Mouse (Mus musculus) forebrain, postnatal 0 days (tissue): ENCODE data around the gene Gm49510. TPM values are rescaled to one million over a fixed set of nuclear protein-coding genes. Genes with fewer than 3 reads are reported as not detected.

ENCODE experiments used
- ATAC-seq: fragments of 200-750 bp; cut with Nextera tagmentation; 2 replicates; pipeline ENCODE4 v1.8.0; 2017; ENCODE audit warnings: mild to moderate bottlenecking, moderate library complexity
- DNase-seq: peaks from one replicate; pipeline ENCODE4 v3.0.0-alpha.2; 2015
- H3K27ac ChIP-seq: fragments of 300-500 bp; sonication (generic); 2 replicates; pipeline ENCODE4 v1.5.1; 2014; ENCODE audit warnings: low read depth, mild to moderate bottlenecking, antibody characterized with exemption, low read length, moderate library complexity, mixed read lengths
- H3K27me3 ChIP-seq: fragments of 300-500 bp; sonication (generic); 2 replicates; pipeline ENCODE4 v1.6.1; 2014; ENCODE audit warnings: mild to moderate bottlenecking, low read length, mixed read lengths; ENCODE audit not compliant: insufficient read depth
- H3K36me3 ChIP-seq: fragments of 300-500 bp; sonication (generic); 2 replicates; pipeline ENCODE4 v1.6.1; 2014; ENCODE audit warnings: mild to moderate bottlenecking, moderate library complexity; ENCODE audit not compliant: insufficient read depth
- H3K4me1 ChIP-seq: fragments of 300-500 bp; sonication (generic); 2 replicates; pipeline ENCODE4 v1.6.1; 2014; ENCODE audit warnings: antibody characterized with exemption; ENCODE audit not compliant: insufficient read depth
- H3K4me2 ChIP-seq: fragments of 300-500 bp; sonication (generic); 2 replicates; pipeline ENCODE4 v1.6.1; 2014; ENCODE audit warnings: low read depth, mild to moderate bottlenecking, moderate library complexity
- H3K4me3 ChIP-seq: fragments of 300-500 bp; sonication (generic); 2 replicates; pipeline ENCODE4 v1.5.1; 2014; ENCODE audit warnings: low read depth, low read length, mixed read lengths
- H3K9ac ChIP-seq: fragments of 300-500 bp; sonication (generic); 2 replicates; pipeline ENCODE4 v1.6.1; 2014; ENCODE audit warnings: mild to moderate bottlenecking
- H3K9me3 ChIP-seq: fragments of 300-500 bp; sonication (generic); 2 replicates; pipeline ENCODE4 v1.6.1; 2016; ENCODE audit warnings: low read length
- CTCF ChIP-seq: sonication (generic); IDR thresholded peaks from 2 replicates; pipeline ENCODE4 v1.5.1; 2016; ENCODE audit warnings: antibody characterized with exemption, control low read depth, low read depth
- WGBS: fragments of 180-500 bp; shearing (Covaris S2); extraction: QIAGEN DNeasy Blood & Tissue Kit; methylation state at CpG from one replicate; pipeline ENCODE4 v1.1.7; 2014; 5-methylcytosine and 5-hydroxymethylcytosine counted together
- polyA plus RNA-seq: library from polyadenylated mRNA; unstranded; fragments of >200 nt; fragmentation: Nextera tagmentation; extraction: Ambion mirVana; gene quantifications from 2 replicates; pipeline ENCODE4 v1.2.1, GENCODE M21; 2015
- total RNA-seq: library from RNA; depleted of rRNA; stranded (reverse); fragments of >200 nt; gene quantifications from 2 replicates; pipeline ENCODE4 v1.2.3, GENCODE M21; 2014

Gm49510 gene
- total and polyA plus RNA-seq, 2 experiments from 2014 or later, result not detected

GRCm38 (mm10) chr15:78901422-78901789 is 1.9 kb downstream of the Gm49510 start:
- WGBS, result 42% methylated on average over 8 of the region's 8 CpGs
- Histone ChIP-seq H3K27ac (no peak overlapping the region), H3K9me3 (no peaks in the 10 kb centered on the region), H3K9ac (no peak overlapping the region), H3K4me1 (no peaks in the 10 kb centered on the region), H3K4me3 (no peak overlapping the region), H3K27me3 (0 out of 2 replicates have a peak, but pooled peaks cover 4% of the 10 kb centered on the region), H3K36me3 (no peaks in the 10 kb centered on the region), H3K4me2 (no peak overlapping the region)
- TF ChIP-seq CTCF, result no peak
- DNase-seq, result no peak
- no peak for ATAC-seq

DNA sequence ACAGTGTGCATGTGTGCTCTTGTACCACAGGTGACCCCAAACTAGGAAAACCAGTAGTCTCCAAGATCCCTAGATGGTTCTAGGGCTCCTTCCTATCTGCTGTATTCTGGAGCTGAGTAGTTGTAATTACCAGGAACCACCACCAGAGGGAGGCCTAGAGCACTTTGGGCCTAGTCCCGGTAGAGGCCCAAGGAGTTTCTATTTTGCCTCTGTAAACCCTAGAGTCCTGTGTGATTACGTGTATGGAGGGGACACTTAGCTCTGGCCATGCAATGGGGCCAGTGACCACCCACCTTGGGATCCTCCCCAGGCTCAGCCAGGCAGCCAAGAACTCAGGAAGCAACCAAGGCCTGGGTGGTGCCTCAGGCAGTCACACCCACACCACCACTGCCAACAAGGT is 3.8 kb downstream of the Gm49510 start:
- H3K9ac ChIP-seq, result no peak overlapping the region
- H3K4me3 ChIP-seq, result no peak overlapping the region
- peak; percentile 87 for DNase-seq
- peak; percentile 72 for ATAC-seq
- 0 out of 2 replicates have a peak, but pooled peaks cover 4% of the 10 kb centered on the region for H3K27me3 ChIP-seq
- H3K4me2 ChIP-seq, result no peak overlapping the region
- no peak overlapping the region for H3K27ac ChIP-seq
- WGBS, result 6% methylated on average over 2 of the region's 2 CpGs
- H3K4me1 ChIP-seq, result no peaks in the 10 kb centered on the region
- no peaks in the 10 kb centered on the region; the same call in 1 of the 2 replicates for H3K36me3 ChIP-seq
- TF ChIP-seq CTCF, result peak; percentile 92
- no peaks in the 10 kb centered on the region for H3K9me3 ChIP-seq

DNA sequence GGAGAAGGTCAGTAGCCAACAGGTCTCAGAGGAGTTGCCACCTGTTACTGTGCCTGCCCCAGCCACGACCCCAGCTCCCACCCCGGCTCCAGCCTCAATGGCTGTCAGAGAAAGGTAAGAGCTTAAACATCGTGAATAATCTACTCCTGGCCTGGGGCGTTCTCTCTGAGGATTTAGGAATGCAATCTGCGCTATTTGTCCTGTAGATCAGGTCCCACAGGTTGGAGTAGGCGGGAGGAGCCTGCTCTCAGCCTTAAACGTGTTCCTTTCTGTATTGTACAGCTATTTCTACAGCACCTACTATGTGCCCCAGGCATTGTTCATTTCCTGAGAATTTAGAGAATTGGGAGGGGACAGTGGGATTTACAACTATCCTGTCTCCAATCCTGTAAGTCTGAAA is 8.9 kb downstream of the Gm49510 start:
- no peak for TF ChIP-seq CTCF
- 79% methylated on average over 7 of the region's 7 CpGs for WGBS
- no peak overlapping the region for H3K27ac ChIP-seq

GRCm38 (mm10) chr15:78908982-78909381 is 9.5 kb downstream of the Gm49510 start:
- Histone ChIP-seq H3K9me3 (no peaks in the 10 kb centered on the region), H3K4me3 (no peak overlapping the region), H3K36me3 (no peaks in the 10 kb centered on the region; the same call in 1 of the 2 replicates), H3K27ac (no peak overlapping the region), H3K4me1 (peaks cover 5% of the 10 kb centered on the region; the same call in 1 of the 2 replicates), H3K27me3 (no peaks in the 10 kb centered on the region), H3K4me2 (no peak overlapping the region), H3K9ac (no peak overlapping the region)
- 89% methylated on average over 8 of the region's 8 CpGs for WGBS
- ATAC-seq (no peak), DNase-seq (no peak)
- no peak for TF ChIP-seq CTCF

More for the DNA sequence above, 8.9 kb downstream of the Gm49510 start:
- Histone ChIP-seq H3K4me1 (peaks cover 5% of the 10 kb centered on the region; the same call in 1 of the 2 replicates), H3K4me2 (no peak overlapping the region), H3K4me3 (no peak overlapping the region), H3K9ac (no peak overlapping the region), H3K27me3 (no peaks in the 10 kb centered on the region), H3K9me3 (no peaks in the 10 kb centered on the region), H3K36me3 (no peaks in the 10 kb centered on the region; the same call in 1 of the 2 replicates)
- no peak for DNase-seq
- ATAC-seq, result no peak

DNA sequence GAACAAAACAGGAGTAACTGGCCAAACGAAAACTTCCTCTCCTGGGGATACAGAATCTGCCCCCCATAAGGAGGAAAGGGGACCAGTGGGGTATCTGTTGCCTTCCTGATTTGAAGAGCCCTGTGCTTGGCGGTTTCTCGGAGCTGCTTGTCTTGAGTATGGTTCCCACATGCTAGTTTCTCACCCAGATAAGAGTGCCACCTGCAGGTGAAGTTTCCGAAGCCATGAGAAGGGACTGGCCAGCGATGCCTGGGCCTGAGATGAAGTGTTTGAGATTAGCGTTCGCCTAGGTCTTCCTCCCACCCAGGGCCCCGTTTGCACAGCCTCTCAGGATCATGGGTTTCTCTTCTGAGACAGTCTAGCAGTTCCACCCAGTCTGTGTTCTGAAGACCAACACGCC is 12.6 kb downstream of the Gm49510 start:
- Histone ChIP-seq H3K27ac (no peak overlapping the region), H3K4me3 (no peak overlapping the region), H3K4me2 (no peak overlapping the region), H3K36me3 (no peaks in the 10 kb centered on the region; the same call in 1 of the 2 replicates), H3K27me3 (no peaks in the 10 kb centered on the region), H3K4me1 (peaks cover 25% of the 10 kb centered on the region), H3K9ac (no peak overlapping the region), H3K9me3 (no peaks in the 10 kb centered on the region)
- DNase-seq (peak; percentile 30), ATAC-seq (no peak)
- WGBS, result 29% methylated on average over 9 of the region's 9 CpGs
- peak; percentile 61 for TF ChIP-seq CTCF

GRCm38 (mm10) chr15:78913632-78914090 is 14.2 kb downstream of the Gm49510 start, which contains the start of gene Pdxp:
TSS of gene Pdxp (plus strand) at chr15:78913919.
- Histone ChIP-seq H3K4me3 (peak within 1 kb of the TSS; percentile 72), H3K4me2 (peak within 1 kb of the TSS; percentile 84), H3K9ac (peak within 1 kb of the TSS; percentile 83), H3K9me3 (no peaks in the 10 kb centered on the region), H3K4me1 (peaks cover 25% of the 10 kb centered on the region), H3K27ac (peak within 1 kb of the TSS; percentile 98), H3K27me3 (no peaks in the 10 kb centered on the region), H3K36me3 (0 out of 2 replicates have a peak, but pooled peaks cover 6% of the 10 kb centered on the region)
- no peak for TF ChIP-seq CTCF
- WGBS, result under 1% methylated on average over 34 of the region's 51 CpGs
- ATAC-seq, result peak; percentile 96
- peak; percentile 99 for DNase-seq

DNA sequence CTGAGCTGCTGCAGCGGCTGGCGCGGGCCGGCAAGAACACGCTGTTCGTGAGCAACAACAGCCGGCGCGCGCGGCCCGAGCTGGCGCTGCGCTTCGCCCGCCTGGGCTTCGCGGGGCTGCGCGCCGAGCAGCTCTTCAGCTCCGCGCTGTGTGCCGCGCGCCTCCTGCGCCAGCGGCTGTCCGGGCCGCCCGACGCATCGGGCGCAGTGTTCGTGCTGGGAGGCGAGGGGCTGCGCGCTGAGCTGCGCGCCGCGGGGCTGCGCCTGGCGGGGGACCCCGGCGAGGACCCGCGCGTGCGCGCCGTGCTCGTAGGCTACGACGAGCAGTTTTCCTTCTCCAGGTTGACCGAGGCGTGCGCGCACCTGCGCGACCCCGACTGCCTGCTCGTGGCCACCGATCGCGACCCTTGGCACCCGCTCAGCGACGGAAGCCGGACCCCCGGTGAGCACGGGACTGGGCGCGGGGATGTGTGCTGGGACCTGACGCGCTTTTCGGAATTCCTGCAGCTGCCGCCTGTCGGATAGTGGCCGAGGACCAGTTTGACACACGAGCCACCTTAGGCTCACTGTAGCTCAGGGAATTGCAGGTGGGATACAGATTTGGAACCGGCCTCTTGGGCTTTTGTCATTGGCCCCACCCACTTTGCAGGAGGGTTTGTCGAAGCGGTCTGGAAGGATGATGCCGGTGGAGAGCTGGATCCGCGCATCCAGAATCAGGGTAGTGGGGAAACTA is 14.8 kb downstream of the Gm49510 start:
- WGBS, result under 1% methylated on average over 80 of the region's 87 CpGs
- peak overlapping the region; percentile 98 for H3K27ac ChIP-seq
- H3K9me3 ChIP-seq, result no peaks in the 10 kb centered on the region
- peak; percentile 77 for ATAC-seq
- peaks cover 10% of the 10 kb centered on the region; the same call in 1 of the 2 replicates for H3K36me3 ChIP-seq
- peak overlapping the region; percentile 72 for H3K4me3 ChIP-seq
- peak; percentile 85 for DNase-seq
- peaks cover 25% of the 10 kb centered on the region for H3K4me1 ChIP-seq
- no peaks in the 10 kb centered on the region for H3K27me3 ChIP-seq
- no peak for TF ChIP-seq CTCF
- H3K4me2 ChIP-seq, result peak overlapping the region; percentile 84
- peak overlapping the region; percentile 83 for H3K9ac ChIP-seq
